Mouse (Mus musculus): ENCODE measurements around the gene Aim2.

DNA sequence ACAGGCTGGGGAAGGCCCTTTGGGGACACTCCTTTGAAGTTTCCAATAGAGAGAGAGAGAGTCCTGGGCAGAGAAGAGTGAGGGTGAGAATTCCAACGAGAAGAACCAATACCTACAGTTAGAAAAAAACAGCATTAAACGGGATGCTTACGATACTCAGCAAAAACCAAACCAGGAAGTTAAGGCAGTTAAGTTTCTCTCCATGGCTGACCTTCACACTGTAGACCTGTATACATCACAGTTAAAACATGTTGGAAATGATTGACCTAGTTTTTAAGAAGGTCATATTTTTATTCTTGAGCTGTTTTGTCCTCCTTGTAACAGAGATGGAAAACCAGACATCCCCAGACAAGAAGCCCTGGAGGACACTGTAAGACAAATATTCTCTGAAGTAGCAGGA, 67.8 kb downstream of the Aim2 start:
- no peak for TF ChIP-seq CTCF (conservative IDR thresholded peaks at IDR 0.05; ENCODE audit: low read length)
- TF ChIP-seq NANOG (IDR thresholded peaks at IDR 0.05; ENCODE audit: borderline replicate concordance, low read length): no peak
- TF ChIP-seq POU5F1 (IDR thresholded peaks at IDR 0.05; ENCODE audit: borderline replicate concordance, low read length): no peak
